Mouse (Mus musculus) layer of hippocampus, adult 11-12 months (tissue): Measurements from ENCODE around the gene Stat2.

Experiments
- DNase-seq: peaks from one replicate; pipeline ENCODE4 v3.0.0; 2022; ENCODE audit warnings: low spot score

Stat2 gene

DNA sequence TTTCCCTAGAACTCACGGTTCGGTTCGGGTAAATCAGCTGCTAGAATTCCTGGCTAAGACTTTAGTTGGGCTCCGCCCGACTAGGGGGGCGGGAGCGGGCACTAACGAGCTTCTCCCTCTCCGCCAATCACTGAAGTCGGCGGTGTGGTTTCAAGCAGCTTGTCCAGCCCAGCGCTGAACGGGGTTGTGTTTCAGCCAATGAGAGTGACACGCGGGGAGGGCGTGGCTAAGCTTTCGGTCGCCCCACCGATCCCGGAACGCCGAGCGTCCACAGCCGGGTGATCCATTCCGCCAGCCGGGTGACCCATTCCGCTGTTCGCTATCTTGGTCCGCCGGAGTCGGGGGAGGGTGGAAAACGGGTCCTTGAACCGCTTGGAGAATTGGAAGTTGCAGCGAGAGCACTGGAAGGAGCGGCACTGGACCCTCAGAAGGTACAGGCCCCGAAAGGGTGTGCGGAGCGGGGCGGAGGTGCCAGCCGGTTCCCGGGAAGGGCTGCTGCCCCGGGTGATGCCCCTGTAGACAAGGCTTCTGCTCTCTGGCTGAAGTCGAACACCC, at the start of gene Stat2:
Stat2 (plus strand) TSS at position 273 of the 555 bp plus-strand sequence.
- DNase-seq: peak; percentile 97

DNA sequence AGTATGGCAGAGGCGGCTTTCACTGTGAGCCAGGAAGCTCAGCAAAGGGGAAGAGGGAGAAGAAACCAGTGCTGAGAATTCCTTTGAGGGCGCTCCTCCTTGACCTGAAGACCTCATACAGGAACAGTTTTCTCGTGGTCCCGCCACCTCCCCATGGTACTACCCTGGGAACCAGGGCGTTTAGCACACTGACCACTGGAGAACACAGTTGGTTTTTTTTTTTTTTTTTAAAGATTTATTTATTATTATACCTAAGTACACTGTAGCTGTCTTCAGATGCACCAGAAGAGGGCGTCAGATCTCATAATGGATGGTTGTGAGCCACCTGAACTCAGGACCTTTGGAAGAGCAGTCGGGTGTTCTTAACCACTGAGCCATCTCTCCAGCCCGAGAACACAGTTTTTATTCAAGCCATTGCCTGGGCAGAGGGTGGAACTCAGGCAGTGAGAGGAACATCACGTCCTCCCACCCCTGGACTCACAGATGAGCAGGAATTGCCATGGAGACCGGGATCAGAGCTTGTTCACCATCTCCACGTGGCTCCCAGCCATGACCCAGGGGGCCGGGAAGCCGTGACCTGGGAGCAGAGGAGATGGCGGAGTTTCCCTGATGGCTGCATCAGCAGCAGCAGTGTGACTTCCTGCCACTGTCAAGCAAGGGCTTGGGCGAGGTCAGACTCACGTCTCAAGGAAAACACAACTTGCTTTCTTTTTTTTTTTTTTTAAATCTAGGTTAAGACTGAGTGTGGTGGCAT, 48.6 kb upstream of the Stat2 start:
- no peak for DNase-seq

DNA sequence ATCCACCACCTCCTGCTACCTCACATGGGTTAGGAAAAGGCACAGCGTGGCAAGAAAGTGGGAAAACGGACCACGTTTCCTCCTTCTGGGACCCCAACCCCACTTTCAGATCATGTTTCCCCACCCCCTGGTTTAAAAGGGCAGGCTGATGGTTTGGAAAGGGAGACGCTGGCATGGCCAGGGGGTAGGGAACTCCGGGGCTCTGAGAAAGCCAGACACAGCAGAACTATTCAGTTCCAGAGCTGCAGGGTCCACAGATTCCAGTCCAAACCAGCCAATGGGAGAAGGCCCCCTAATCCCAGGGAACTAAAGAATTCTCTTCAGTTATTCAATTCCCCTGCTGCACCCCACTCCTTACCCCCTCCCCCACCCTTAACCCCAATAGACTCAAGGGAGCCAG, 45.3 kb upstream of the Stat2 start:
- DNase-seq: no peak

DNA sequence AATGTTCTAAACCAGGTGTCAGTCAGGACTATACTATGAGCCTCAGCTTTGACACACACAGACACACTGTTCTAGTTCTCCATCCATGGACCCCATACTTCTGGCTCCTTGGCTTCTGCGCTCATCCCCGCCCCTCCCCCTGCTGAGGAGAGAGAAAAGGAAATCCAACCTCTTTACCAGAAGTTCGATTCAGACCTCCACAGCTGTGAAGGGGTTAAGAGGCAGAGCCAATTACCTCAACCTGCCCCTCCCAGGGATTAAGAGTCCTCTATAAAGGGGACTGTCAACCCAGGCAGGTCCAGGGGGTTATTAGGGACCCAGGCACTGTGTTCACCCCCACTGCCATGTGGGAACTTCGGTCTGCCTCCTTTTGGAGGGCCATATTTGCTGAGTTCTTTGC, 44.8 kb upstream of the Stat2 start, which contains the start of gene Mip:
Mip (plus strand) TSS at position 301 of the 400 bp plus-strand sequence.
- DNase-seq: no peak

DNA sequence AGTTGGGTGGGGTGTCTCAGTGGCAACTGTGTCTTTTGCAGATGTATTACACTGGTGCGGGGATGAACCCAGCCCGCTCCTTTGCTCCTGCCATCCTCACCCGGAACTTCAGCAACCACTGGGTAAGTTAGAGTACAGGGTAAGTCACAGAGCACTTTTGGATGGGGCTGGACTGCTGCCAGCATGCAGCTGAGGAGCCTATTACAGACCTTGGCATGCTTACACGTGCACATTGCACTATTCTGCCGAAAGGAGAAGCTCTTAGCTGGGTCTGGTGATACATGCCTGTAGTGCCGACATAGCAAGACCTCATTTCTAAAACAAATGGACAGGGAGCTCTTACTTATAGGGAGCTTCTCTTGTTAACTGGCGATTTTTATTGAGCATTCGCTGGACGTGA, 42.8 kb upstream of the Stat2 start:
- DNase-seq: no peak

DNA sequence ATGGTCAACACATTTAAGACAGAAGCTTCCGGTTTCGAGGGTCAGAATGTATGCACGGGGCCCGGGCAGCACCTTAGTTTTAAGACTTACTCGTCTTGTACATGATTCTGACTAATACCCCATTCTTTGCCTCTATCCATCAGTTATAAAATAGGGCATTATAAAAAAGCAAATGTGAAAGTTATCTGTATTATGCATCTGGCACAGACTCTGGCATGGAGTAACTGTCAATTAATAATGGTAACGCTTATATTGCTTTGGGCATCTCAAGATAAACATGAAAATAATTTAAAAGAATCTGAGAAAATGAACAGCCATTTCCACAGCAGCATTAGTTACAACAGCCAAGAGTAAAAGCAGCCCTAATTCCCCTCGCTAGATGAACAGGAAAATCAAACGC, 42.4 kb upstream of the Stat2 start:
- no peak for DNase-seq

DNA sequence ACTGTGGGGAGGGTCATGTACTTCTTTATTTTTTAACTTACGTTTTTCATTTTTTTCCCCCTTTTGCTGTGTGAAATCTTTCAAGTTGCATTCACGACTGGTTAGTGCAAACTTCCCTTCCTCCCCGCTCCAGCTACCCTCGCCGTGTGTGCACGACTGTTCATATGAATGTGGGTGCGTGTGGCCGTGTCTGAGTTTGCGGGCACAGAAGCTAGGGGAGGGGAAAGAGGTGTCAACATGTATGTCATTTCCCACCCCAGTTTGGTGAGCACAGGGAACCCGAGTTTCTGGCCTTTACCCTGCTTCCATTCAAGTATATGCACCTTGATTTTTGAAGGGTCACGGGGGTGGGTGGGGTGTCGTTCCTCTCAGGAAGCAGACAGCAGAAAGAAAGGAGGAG, 39.8 kb upstream of the Stat2 start:
- no peak for DNase-seq

DNA sequence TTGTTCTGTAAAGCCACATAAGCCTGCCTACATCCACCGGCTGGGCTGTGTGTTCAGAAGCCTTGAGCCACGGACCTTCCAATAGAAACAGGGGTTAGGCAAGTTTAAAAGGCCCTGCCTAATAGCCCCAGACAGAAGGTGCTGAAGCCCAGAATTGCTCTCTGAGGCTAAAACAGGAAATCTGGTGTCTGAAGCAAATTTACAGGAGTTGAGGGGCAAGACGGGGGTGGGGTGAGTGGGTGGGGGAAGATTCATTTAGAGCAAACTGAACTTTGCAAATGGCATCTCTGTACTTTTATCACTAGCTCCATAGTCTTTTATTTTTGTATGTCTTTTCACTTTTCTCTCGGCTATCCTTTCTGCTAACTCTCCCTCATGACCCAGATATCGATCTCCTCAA, 39.2 kb upstream of the Stat2 start:
- no peak for DNase-seq

DNA sequence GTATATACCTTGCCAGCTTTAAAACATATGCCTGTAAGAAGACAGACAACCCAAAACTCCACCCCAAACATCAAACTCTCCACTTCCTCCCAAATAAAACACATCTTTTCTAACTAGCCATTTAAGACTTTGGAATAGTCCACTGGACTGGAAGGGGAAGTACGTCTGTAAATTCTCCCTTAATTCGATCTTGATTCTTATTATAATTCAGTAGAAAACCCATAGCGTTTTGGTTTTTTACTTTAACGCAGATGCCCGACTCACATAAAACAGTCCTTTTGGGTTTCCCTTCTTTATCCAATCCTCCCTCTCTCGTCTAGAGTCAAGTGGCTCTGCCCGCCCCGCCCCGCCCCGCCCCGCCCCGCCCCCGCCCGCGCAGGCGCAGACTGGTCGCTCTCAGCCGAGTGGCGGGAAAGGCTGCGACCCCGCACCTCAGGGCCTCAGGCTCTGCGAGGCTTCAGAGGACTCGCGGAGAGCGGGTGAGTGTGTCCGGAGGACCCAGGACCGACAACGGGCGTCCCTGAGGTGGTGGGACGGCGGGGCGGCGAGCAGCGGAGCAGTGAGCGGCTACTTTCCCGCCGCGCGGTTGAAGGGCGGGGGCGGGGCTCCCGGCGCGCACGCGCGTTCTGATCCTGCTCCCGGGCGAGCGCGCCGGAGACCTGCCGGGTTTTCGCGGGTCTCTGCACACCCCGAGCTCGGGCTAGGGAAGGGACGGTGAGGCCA, 38.5 kb upstream of the Stat2 start, which contains the start of gene Timeless:
Timeless (plus strand) TSS at position 369 of the 723 bp plus-strand sequence.
- peak; percentile 84 for DNase-seq

DNA sequence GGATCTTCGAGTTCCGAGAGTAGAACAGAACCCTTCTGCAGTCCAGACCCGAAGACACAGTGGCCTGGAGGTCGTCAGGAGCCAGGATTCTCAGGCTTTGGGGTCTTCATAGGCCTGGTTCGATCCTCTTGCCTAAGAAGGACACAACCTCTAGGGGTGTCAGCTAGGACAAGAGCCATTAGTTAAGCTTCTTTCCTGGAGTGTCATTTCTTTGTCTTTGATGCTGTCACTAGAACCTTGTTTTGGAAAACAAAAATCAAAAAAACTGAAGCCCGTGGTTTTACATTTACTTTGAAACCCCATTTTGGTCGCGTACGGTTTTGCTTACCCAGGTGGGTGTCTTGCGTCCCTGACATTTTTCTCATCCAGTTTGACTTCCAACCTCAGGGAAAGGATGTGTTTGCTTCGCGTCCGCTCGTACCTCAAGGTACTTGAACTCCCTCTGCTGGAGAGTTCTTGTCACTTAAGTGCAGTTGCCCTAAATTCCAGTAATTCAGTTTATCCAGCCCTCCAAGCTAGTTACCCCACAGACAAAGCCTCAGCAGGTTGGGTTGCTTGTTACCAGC, 37.9 kb upstream of the Stat2 start:
- peak; percentile 75 for DNase-seq

DNA sequence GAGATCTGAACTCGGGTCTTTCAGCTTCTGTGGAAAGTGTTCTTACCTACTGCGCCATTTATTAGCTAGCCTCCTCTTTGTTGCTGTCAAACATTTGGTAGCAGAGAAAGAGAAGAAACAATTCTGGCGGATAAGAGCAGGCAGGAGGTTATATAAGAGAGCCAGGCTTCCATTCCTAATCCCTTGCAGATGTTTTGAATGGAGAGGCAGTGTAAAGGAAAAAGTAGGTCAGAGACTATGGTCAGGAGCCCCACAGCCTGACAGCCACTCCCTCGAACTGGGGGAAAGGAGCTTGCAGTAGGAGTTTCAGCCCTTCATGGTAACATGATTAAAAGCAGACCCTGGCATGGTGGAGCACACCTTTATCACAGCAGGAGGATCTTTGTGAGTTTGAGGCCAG, 34.0 kb upstream of the Stat2 start:
- DNase-seq: no peak

DNA sequence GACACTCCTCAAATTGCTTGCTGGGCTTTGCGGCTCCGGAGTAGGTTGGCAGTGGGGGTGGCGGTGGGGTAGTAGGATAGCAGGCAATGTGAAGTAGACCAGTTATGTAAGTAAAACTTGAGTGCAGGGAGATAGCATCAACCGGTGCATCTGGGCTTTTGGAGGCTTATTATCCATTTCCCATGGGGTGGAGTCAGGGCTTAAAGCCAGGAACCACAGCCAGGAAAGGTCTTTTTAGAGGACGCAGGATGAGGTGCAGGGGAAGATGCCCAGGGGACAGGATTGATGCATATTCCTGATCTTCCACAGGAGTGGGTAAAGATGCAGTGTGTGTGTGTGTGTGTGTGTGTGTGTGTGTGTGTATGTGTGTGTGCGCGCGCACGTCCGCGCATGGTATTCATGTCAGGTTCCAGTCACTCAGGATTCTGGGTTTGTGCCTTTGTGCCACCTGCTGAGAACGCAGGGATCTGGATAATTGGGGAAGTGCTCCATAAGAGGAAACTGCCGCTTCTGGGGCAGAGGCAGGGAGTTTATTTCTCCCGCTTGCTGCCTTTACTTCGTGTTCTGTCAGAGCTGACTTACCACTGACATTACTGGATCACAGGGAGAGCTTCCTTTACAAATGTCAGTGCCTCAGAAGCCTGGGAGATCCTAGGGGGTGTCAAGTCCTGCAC, 32.4 kb upstream of the Stat2 start:
- DNase-seq: no peak

DNA sequence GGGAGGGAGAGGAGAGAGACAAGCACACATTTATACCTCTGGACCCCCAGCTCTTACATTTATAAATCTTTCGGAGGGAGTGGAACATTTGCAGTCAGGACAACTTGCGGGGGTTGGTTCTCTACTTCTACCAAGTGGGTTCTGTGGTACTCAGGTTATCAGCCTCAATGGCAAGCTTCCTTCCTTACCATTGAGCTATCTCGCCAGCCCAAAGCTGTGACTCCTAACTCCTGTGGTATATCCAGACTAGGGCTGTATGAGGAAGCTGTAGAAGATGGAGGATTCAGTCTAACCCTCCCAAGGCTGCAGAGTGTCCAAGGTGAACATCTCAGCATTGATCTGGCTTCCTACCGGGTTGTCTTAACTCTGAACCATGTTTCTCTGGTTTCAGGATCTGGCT, 31.2 kb upstream of the Stat2 start:
- no peak for DNase-seq

DNA sequence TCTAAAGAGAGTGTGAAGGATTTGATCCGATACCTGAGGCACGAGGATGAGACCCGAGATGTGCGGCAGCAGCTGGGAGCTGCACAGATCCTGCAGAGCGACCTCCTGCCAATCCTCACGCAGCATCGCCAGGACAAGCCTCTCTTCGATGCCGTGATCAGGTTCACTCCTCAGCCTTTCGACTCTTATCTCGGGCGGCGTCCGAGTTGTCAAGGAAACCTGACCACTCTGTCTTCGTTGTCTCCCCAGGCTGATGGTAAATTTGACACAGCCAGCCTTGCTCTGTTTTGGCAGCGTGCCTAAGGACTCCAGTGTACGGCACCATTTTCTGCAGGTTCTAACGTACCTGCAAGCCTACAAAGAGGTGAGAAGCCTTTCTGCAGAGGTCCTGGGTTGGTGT, 30.2 kb upstream of the Stat2 start:
- DNase-seq: no peak

DNA sequence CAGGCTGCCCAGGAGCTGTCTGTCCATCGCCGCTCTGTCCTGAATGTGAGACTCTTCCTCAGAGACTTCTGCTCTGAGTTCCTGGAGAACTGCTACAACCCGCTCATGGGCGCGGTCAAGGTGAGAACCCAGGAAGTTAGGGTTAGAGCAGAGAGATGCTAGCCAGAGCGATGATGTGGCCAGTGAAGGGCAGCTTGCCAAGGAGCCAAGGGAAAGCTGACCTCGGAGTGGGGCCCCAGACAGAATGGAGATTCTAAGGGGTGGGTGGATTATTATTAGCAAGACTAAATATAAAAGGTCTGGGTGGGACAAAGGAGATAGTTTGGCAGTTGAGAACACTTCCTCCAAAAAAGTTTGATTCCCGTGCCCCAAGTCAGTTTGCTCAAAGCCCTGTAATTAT, 27.1 kb upstream of the Stat2 start:
- DNase-seq: no peak

DNA sequence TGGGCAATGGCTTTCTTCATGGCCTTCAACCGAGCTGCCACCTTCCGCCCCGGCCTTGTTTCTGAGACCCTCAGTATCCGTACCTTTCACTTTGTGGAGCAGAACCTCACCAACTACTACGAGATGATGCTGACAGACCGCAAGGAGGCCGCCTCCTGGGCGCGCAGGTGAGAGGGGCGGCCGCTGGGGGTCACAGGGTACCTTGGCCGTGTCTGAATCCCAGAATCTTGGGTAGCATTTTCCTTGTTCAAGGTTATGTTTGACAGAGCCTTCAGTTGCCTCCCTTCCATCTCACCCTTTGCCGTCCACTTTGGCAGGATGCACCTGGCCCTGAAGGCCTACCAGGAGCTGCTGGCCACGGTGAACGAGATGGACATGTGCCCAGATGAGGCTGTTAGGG, 26.2 kb upstream of the Stat2 start:
- DNase-seq: no peak

DNA sequence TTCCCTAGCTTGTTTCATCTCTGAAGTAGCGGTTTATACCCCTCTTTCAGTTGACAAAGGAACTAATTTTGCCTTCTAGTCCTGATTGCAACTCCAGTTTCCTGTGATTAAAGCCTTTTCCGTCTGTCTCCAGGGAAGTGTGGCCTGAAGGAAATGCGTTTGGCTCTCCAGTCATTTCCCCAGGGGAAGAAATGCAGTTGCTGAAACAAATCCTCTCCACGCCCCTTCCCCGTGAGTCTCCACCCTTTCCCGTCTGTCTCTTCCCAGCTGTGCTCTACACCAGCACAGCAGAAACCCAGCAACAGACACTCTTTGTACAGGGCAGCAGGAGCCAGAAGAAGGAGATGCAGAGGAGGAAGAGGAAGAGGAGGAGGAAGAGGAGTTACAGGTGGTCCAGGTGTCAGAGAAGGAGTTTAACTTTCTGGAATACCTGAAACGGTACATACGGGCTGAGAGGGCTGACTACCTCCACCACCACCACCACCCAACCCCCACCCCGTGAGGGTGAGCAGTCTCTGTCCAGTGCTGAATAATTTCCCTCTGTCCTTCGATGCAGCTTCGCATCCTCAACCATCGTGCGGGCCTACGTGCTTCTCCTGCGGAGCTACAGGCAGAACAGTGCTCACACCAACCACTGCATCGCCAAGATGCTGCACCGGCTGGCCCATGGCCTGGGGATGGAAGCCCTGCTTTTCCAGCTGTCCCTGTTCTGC, 23.2 kb upstream of the Stat2 start:
- no peak for DNase-seq

DNA sequence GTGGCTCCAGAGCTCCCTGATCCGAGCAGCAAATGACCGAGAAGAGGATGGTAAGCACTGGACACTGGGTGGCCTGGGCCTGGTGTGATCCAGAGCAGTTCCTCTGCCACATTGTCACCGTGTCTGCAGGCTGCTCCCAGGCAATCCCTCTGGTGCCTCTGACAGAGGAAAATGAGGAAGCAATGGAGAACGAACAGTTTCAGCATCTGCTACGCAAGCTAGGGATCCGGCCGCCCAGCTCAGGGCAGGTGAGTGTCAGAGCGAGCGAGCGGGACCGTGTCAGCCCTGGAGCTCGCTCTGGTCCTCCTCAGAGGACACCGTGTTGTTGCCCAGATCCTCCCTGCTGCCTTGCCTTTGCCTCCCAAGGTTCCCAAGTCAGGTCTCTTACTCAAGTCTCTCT, 19.8 kb upstream of the Stat2 start:
- DNase-seq: no peak

DNA sequence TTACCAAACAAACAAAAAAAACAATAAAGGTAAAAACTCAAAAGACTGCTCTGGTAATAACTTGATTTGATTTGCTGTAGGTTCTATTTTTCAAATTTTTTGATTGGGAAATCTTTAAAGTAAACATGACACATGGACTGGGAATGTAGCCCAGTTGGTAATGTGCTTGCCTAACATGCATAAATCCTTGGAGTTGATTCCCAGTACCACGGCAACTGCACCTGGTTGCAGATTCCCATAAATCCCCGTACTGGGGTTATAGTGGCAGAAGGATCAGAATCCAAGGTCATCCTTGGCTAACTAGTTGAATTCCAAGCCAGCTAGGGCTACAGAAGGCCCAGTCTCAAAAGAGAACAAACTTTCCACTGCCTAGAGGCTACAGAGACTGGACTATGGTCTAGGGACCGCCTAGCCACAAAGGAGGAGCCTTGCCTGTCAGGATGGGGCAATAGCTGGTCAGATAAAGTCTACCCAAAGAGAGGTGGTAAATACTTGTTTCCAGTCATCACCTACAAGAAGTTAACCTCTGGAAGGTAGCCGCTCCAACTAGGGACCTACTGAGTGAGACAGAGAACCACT, 16.6 kb upstream of the Stat2 start, which contains the start of gene Apon:
Apon (plus strand) TSS at position 420 of the 579 bp plus-strand sequence.
- DNase-seq: no peak

DNA sequence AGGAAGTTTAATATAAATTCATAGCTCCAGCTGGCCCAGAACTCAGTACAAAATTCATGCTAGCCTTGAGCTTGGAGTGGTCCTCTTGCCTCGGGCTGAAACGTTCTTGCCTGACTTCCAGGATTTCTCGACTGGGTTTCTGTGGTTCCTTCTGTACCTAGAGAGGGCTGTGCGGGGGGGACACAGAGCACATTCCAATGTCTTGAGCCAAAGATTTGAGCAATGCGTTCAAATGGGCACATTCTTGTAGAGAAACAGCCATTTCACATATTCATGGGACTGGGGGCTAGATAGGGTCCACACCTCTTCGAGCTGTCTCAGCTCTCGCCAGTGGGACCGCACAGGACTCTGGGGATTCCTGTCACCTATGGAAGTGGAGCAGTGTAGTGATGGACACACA, 14.4 kb upstream of the Stat2 start:
- no peak for DNase-seq

DNA sequence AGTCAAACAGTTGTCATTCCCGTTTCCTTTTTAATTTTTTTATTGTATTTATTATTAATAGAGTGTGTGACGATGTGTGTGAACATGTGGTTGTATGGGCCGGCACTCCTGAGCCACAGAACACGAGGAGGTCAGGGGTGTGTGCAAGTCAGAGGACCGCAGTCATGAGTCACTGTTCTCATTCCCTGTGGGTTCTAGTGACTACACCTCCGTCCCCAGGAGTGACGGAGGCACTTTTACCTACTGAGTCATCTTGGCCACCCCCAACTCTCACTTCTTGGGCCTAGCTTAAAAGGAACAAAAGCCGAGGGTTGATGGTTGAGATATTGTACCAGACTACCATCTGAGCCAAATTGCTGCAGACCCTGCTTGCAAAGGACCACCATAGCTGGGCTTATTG, 14.0 kb upstream of the Stat2 start:
- no peak for DNase-seq
